Mouse (Mus musculus) midbrain, embryonic 15.5 days (tissue): ENCODE measurements around the gene Eva1b. TPM values are rescaled to one million over a fixed set of nuclear protein-coding genes. Genes with fewer than 3 reads are reported as not detected.

Source experiments
- ATAC-seq: fragments of 200-750 bp; cut with Nextera tagmentation; replicated peaks from 2 replicates; pipeline ENCODE4 v1.8.0; 2017; ENCODE audit warnings: moderate TSS enrichment
- H3K27ac ChIP-seq: fragments of 300-500 bp; sonication (generic); 2 replicates; pipeline ENCODE4 v1.5.1; 2015; ENCODE audit warnings: mild to moderate bottlenecking, inconsistent platforms
- H3K27me3 ChIP-seq: fragments of 300-500 bp; sonication (generic); replicated peaks from 2 replicates; pipeline ENCODE4 v1.6.1; 2015; ENCODE audit warnings: inconsistent platforms
- H3K36me3 ChIP-seq: fragments of 300-500 bp; sonication (generic); replicated peaks from 2 replicates; pipeline ENCODE4 v1.6.1; 2015; ENCODE audit warnings: inconsistent platforms
- H3K4me1 ChIP-seq: fragments of 300-500 bp; sonication (generic); 2 replicates; pipeline ENCODE4 v1.6.1; 2015; ENCODE audit warnings: inconsistent platforms
- H3K4me2 ChIP-seq: fragments of 300-500 bp; sonication (generic); 2 replicates; pipeline ENCODE4 v1.6.1; 2015; ENCODE audit warnings: inconsistent platforms, mild to moderate bottlenecking, moderate library complexity
- H3K4me3 ChIP-seq: fragments of 300-500 bp; sonication (generic); 2 replicates; pipeline ENCODE4 v1.5.1; 2015; ENCODE audit warnings: mild to moderate bottlenecking, inconsistent platforms
- H3K9ac ChIP-seq: fragments of 300-500 bp; sonication (generic); 2 replicates; pipeline ENCODE4 v1.6.1; 2015; ENCODE audit warnings: mild to moderate bottlenecking, inconsistent platforms
- H3K9me3 ChIP-seq: fragments of 300-500 bp; sonication (generic); 2 replicates; pipeline ENCODE4 v1.6.1; 2016; ENCODE audit warnings: inconsistent platforms
- WGBS: fragments of 180-500 bp; shearing (Covaris S2); methylation state at CpG from one replicate; pipeline ENCODE4 v1.1.7; 2015; ENCODE audit warnings: mixed read lengths; 5-methylcytosine and 5-hydroxymethylcytosine counted together
- polyA plus RNA-seq: library from polyadenylated mRNA; unstranded; fragments of >200 nt; fragmentation: Nextera tagmentation; extraction: Ambion mirVana; gene quantifications from 2 replicates; pipeline ENCODE4 v1.2.1, GENCODE M21; 2015

Gene Eva1b
- polyA plus RNA-seq, 1 experiment from 2014 or later: 12.0 TPM

GRCm38 (mm10) chr4:126187096-126187495 lies 39.6 kb downstream of the Eva1b start:
- Histone ChIP-seq H3K27ac (no peak overlapping the region), H3K4me3 (no peak overlapping the region), H3K9ac (no peak overlapping the region), H3K4me2 (no peak overlapping the region), H3K9me3 (no peaks in the 10 kb centered on the region), H3K27me3 (no peaks in the 10 kb centered on the region), H3K36me3 (peaks cover 6% of the 10 kb centered on the region; the same call in 1 of the 2 replicates), H3K4me1 (no peaks in the 10 kb centered on the region)
- 92% methylated on average over 3 of the region's 3 CpGs for WGBS
- no peak for ATAC-seq

- Histone ChIP-seq H3K4me2 (no peak overlapping the region), H3K27ac (no peak overlapping the region), H3K4me3 (no peak overlapping the region), H3K27me3 (no peaks in the 10 kb centered on the region), H3K4me1 (no peaks in the 10 kb centered on the region), H3K9me3 (no peaks in the 10 kb centered on the region), H3K36me3 (peaks cover 9% of the 10 kb centered on the region; the same call in 1 of the 2 replicates), H3K9ac (no peak overlapping the region)
- no peak for ATAC-seq
- 93% methylated on average over 2 of the region's 2 CpGs for WGBS
Measured at GRCm38 (mm10) chr4:126190636-126191035, 43.1 kb downstream of the Eva1b start.

GRCm38 (mm10) chr4:126194216-126194615 lies 46.7 kb downstream of the Eva1b start:
- no peak overlapping the region for H3K4me2 ChIP-seq
- no peak overlapping the region for H3K4me3 ChIP-seq
- no peaks in the 10 kb centered on the region for H3K9me3 ChIP-seq
- H3K27ac ChIP-seq: no peak overlapping the region
- H3K36me3 ChIP-seq: peaks cover 9% of the 10 kb centered on the region; the same call in 1 of the 2 replicates
- H3K4me1 ChIP-seq: 0 out of 2 replicates have a peak, but pooled peaks cover 8% of the 10 kb centered on the region
- no peak overlapping the region for H3K9ac ChIP-seq
- H3K27me3 ChIP-seq: no peaks in the 10 kb centered on the region
- ATAC-seq: no peak

GRCm38 (mm10) chr4:126194916-126195315 lies 47.4 kb downstream of the Eva1b start:
- 97% methylated on average over 4 of the region's 4 CpGs for WGBS
- Histone ChIP-seq H3K4me1 (peaks cover 14% of the 10 kb centered on the region), H3K4me2 (no peak overlapping the region)

GRCm38 (mm10) chr4:126197485-126197884 lies 49.9 kb downstream of the Eva1b start:
- Histone ChIP-seq H3K27ac (no peak overlapping the region), H3K4me1 (peaks cover 30% of the 10 kb centered on the region), H3K4me3 (no peak overlapping the region), H3K36me3 (peaks cover 9% of the 10 kb centered on the region; the same call in 1 of the 2 replicates), H3K4me2 (no peak overlapping the region), H3K9ac (no peak overlapping the region), H3K27me3 (no peaks in the 10 kb centered on the region), H3K9me3 (no peaks in the 10 kb centered on the region)
- WGBS: 73% methylated on average over 3 of the region's 3 CpGs
- ATAC-seq: no peak

More at GRCm38 (mm10) chr4:126194916-126195315, 47.4 kb downstream of the Eva1b start:
- ATAC-seq: no peak
- Histone ChIP-seq H3K9me3 (no peaks in the 10 kb centered on the region), H3K4me3 (no peak overlapping the region), H3K27ac (no peak overlapping the region), H3K27me3 (no peaks in the 10 kb centered on the region), H3K36me3 (peaks cover 9% of the 10 kb centered on the region; the same call in 1 of the 2 replicates), H3K9ac (no peak overlapping the region)

Other genes with a start within 250 kb of the Eva1b start
- gene Csf3r, start 123.2 kb upstream of the Eva1b start, polyA plus RNA-seq: 0.60 and 0.74 TPM in 2 replicates
- 130 and 131 TPM in 2 replicates for gene Mrps15, start 100.8 kb upstream of the Eva1b start, polyA plus RNA-seq
- 43.7 and 47.7 TPM in 2 replicates for gene Oscp1, start 89.2 kb upstream of the Eva1b start, polyA plus RNA-seq
- 48.7 and 53.0 TPM in 2 replicates for gene Lsm10, start 51.1 kb upstream of the Eva1b start, polyA plus RNA-seq
- gene Stk40, start 43.8 kb upstream of the Eva1b start, polyA plus RNA-seq: 34.4 and 35.2 TPM in 2 replicates
- gene Sh3d21, start 15.7 kb downstream of the Eva1b start, polyA plus RNA-seq: 1.3 TPM in 2 replicates
- gene Thrap3, start 55.0 kb downstream of the Eva1b start, polyA plus RNA-seq: 140 and 150 TPM in 2 replicates
- 85.4 and 92.1 TPM in 2 replicates for gene Map7d1, start 108.6 kb downstream of the Eva1b start, polyA plus RNA-seq
- gene Trappc3, start 114.6 kb downstream of the Eva1b start, polyA plus RNA-seq: 184 and 188 TPM in 2 replicates
- 2.6 and 2.9 TPM in 2 replicates for gene Col8a2, start 139.0 kb downstream of the Eva1b start, polyA plus RNA-seq
- 94.6 and 99.9 TPM in 2 replicates for gene Adprhl2, start 174.0 kb downstream of the Eva1b start, polyA plus RNA-seq
- 11.8 and 15.1 TPM in 2 replicates for gene Tekt2, start 177.9 kb downstream of the Eva1b start, polyA plus RNA-seq